Mouse (Mus musculus): ENCODE measurements at regions not wholly inside any gene's neighbourhood (a gene's known extent, or its start where the extent isn't known, plus 50 kb on each side); places are given as distances from the start of the nearest gene placed in this dataset.

GRCm38 (mm10) chr16:9362116-9362515, 532.2 kb downstream of the 1810013L24Rik start:
- Histone ChIP-seq H3K36me3 (replicated peaks; ENCODE audit: control insufficient read depth, insufficient read depth, low read depth, low read length) (no peaks in the 10 kb centered on the region), H3K4me3 (ENCODE audit: low read depth, low read length) (no peak overlapping the region), H3K9me3 (replicated peaks; ENCODE audit: control insufficient read depth, low read length) (no peaks in the 10 kb centered on the region), H3K4me1 (ENCODE audit: control insufficient read depth, insufficient read depth, low read length) (no peaks in the 10 kb centered on the region), H3K9ac (replicated peaks; ENCODE audit: low read length) (no peak overlapping the region), H3K27ac (replicated peaks; ENCODE audit: low read depth, low read length) (no peak overlapping the region), H3K4me2 (ENCODE audit: low read depth, low read length) (no peak overlapping the region), H3K27me3 (ENCODE audit: control insufficient read depth, insufficient read depth, low read length) (no peaks in the 10 kb centered on the region)
- no peak for DNase-seq (ENCODE audit: low spot score)
- WGBS, result 44% methylated on average over 11 of the region's 11 CpGs
- no peak for ATAC-seq (replicated peaks; ENCODE audit: insufficient number of reproducible peaks, low FRiP score, low TSS enrichment, low read depth)

- DNase-seq (ENCODE audit: low spot score), result no peak
- Histone ChIP-seq H3K4me2 (ENCODE audit: low read depth, low read length) (no peak overlapping the region), H3K4me3 (ENCODE audit: low read depth, low read length) (no peak overlapping the region), H3K4me1 (ENCODE audit: control insufficient read depth, insufficient read depth, low read length) (no peaks in the 10 kb centered on the region), H3K27me3 (ENCODE audit: control insufficient read depth, insufficient read depth, low read length) (no peaks in the 10 kb centered on the region), H3K9ac (replicated peaks; ENCODE audit: low read length) (no peak overlapping the region), H3K36me3 (replicated peaks; ENCODE audit: control insufficient read depth, insufficient read depth, low read depth, low read length) (no peaks in the 10 kb centered on the region), H3K27ac (replicated peaks; ENCODE audit: low read depth, low read length) (no peak overlapping the region), H3K9me3 (replicated peaks; ENCODE audit: control insufficient read depth, low read length) (no peaks in the 10 kb centered on the region)
- 76% methylated on average over 2 of the region's 2 CpGs for WGBS
- no peak for ATAC-seq (replicated peaks; ENCODE audit: insufficient number of reproducible peaks, low FRiP score, low TSS enrichment, low read depth)
Observed at GRCm38 (mm10) chr16:9364105-9364504, 534.2 kb downstream of the 1810013L24Rik start.

- WGBS, result 59% methylated on average over 1 of the region's 1 CpGs
- Histone ChIP-seq H3K27ac (replicated peaks; ENCODE audit: low read depth, low read length) (no peak overlapping the region), H3K9me3 (replicated peaks; ENCODE audit: control insufficient read depth, low read length) (no peaks in the 10 kb centered on the region), H3K4me2 (ENCODE audit: low read depth, low read length) (no peak overlapping the region), H3K9ac (replicated peaks; ENCODE audit: low read length) (no peak overlapping the region), H3K27me3 (ENCODE audit: control insufficient read depth, insufficient read depth, low read length) (no peaks in the 10 kb centered on the region), H3K4me1 (ENCODE audit: control insufficient read depth, insufficient read depth, low read length) (no peaks in the 10 kb centered on the region), H3K4me3 (ENCODE audit: low read depth, low read length) (no peak overlapping the region), H3K36me3 (replicated peaks; ENCODE audit: control insufficient read depth, insufficient read depth, low read depth, low read length) (no peaks in the 10 kb centered on the region)
- no peak for ATAC-seq (replicated peaks; ENCODE audit: insufficient number of reproducible peaks, low FRiP score, low TSS enrichment, low read depth)
- DNase-seq (ENCODE audit: low spot score), result no peak
Observed at GRCm38 (mm10) chr16:9390986-9391385, 561.1 kb downstream of the 1810013L24Rik start.

- ATAC-seq (replicated peaks; ENCODE audit: insufficient number of reproducible peaks, low FRiP score, low TSS enrichment, low read depth) (no peak), DNase-seq (ENCODE audit: low spot score) (no peak)
- Histone ChIP-seq H3K9ac (replicated peaks; ENCODE audit: low read length) (no peak overlapping the region), H3K4me2 (ENCODE audit: low read depth, low read length) (no peak overlapping the region), H3K36me3 (replicated peaks; ENCODE audit: control insufficient read depth, insufficient read depth, low read depth, low read length) (no peaks in the 10 kb centered on the region), H3K4me3 (ENCODE audit: low read depth, low read length) (no peak overlapping the region), H3K27ac (replicated peaks; ENCODE audit: low read depth, low read length) (no peak overlapping the region), H3K27me3 (ENCODE audit: control insufficient read depth, insufficient read depth, low read length) (no peaks in the 10 kb centered on the region), H3K4me1 (ENCODE audit: control insufficient read depth, insufficient read depth, low read length) (no peaks in the 10 kb centered on the region), H3K9me3 (replicated peaks; ENCODE audit: control insufficient read depth, low read length) (no peaks in the 10 kb centered on the region)
- WGBS, result 80% methylated on average over 5 of the region's 5 CpGs
Observed at GRCm38 (mm10) chr16:9404736-9405135, 574.8 kb downstream of the 1810013L24Rik start.

- Histone ChIP-seq H3K4me2 (ENCODE audit: low read depth, low read length) (no peak overlapping the region), H3K4me3 (ENCODE audit: low read depth, low read length) (no peak overlapping the region), H3K36me3 (replicated peaks; ENCODE audit: control insufficient read depth, insufficient read depth, low read depth, low read length) (no peaks in the 10 kb centered on the region), H3K27me3 (ENCODE audit: control insufficient read depth, insufficient read depth, low read length) (no peaks in the 10 kb centered on the region), H3K9me3 (replicated peaks; ENCODE audit: control insufficient read depth, low read length) (no peaks in the 10 kb centered on the region), H3K4me1 (ENCODE audit: control insufficient read depth, insufficient read depth, low read length) (no peaks in the 10 kb centered on the region), H3K9ac (replicated peaks; ENCODE audit: low read length) (no peak overlapping the region), H3K27ac (replicated peaks; ENCODE audit: low read depth, low read length) (no peak overlapping the region)
- DNase-seq (ENCODE audit: low spot score) (no peak), ATAC-seq (replicated peaks; ENCODE audit: insufficient number of reproducible peaks, low FRiP score, low TSS enrichment, low read depth) (no peak)
- 80% methylated on average over 1 of the region's 1 CpGs for WGBS
Observed at GRCm38 (mm10) chr16:9408196-9408595, 578.3 kb downstream of the 1810013L24Rik start.

- Histone ChIP-seq H3K36me3 (replicated peaks; ENCODE audit: control insufficient read depth, insufficient read depth, low read depth, low read length) (no peaks in the 10 kb centered on the region), H3K9ac (replicated peaks; ENCODE audit: low read length) (no peak overlapping the region), H3K27ac (replicated peaks; ENCODE audit: low read depth, low read length) (no peak overlapping the region), H3K4me2 (ENCODE audit: low read depth, low read length) (no peak overlapping the region), H3K27me3 (ENCODE audit: control insufficient read depth, insufficient read depth, low read length) (no peaks in the 10 kb centered on the region), H3K4me1 (ENCODE audit: control insufficient read depth, insufficient read depth, low read length) (no peaks in the 10 kb centered on the region), H3K9me3 (replicated peaks; ENCODE audit: control insufficient read depth, low read length) (no peaks in the 10 kb centered on the region), H3K4me3 (ENCODE audit: low read depth, low read length) (no peak overlapping the region)
- ATAC-seq (replicated peaks; ENCODE audit: insufficient number of reproducible peaks, low FRiP score, low TSS enrichment, low read depth) (no peak), DNase-seq (ENCODE audit: low spot score) (no peak)
Observed at GRCm38 (mm10) chr16:9430509-9430908, 564.9 kb downstream of the Grin2a start.

- 18% methylated on average over 2 of the region's 2 CpGs for WGBS
- no peaks in the 10 kb centered on the region for H3K27me3 ChIP-seq (ENCODE audit: control insufficient read depth, insufficient read depth, low read length)
- no peaks in the 10 kb centered on the region for H3K9me3 ChIP-seq (replicated peaks; ENCODE audit: control insufficient read depth, low read length)
- no peak overlapping the region for H3K4me2 ChIP-seq (ENCODE audit: low read depth, low read length)
- ATAC-seq (replicated peaks; ENCODE audit: insufficient number of reproducible peaks, low FRiP score, low TSS enrichment, low read depth), result no peak
- no peaks in the 10 kb centered on the region for H3K36me3 ChIP-seq (replicated peaks; ENCODE audit: control insufficient read depth, insufficient read depth, low read depth, low read length)
- H3K4me1 ChIP-seq (ENCODE audit: control insufficient read depth, insufficient read depth, low read length), result no peaks in the 10 kb centered on the region
- DNase-seq (ENCODE audit: low spot score), result no peak
- H3K27ac ChIP-seq (replicated peaks; ENCODE audit: low read depth, low read length), result no peak overlapping the region
- H3K9ac ChIP-seq (replicated peaks; ENCODE audit: low read length), result no peak overlapping the region
- H3K4me3 ChIP-seq (ENCODE audit: low read depth, low read length), result no peak overlapping the region
Observed at GRCm38 (mm10) chr16:9439300-9439856, 556.0 kb downstream of the Grin2a start.

GRCm38 (mm10) chr16:9439891-9440290, 555.5 kb downstream of the Grin2a start:
- no peaks in the 10 kb centered on the region for H3K27me3 ChIP-seq (ENCODE audit: control insufficient read depth, insufficient read depth, low read length)
- WGBS, result 81% methylated on average over 1 of the region's 1 CpGs
- H3K4me2 ChIP-seq (ENCODE audit: low read depth, low read length), result no peak overlapping the region
- no peaks in the 10 kb centered on the region for H3K36me3 ChIP-seq (replicated peaks; ENCODE audit: control insufficient read depth, insufficient read depth, low read depth, low read length)
- DNase-seq (ENCODE audit: low spot score) (no peak), ATAC-seq (replicated peaks; ENCODE audit: insufficient number of reproducible peaks, low FRiP score, low TSS enrichment, low read depth) (no peak)
- H3K4me1 ChIP-seq (ENCODE audit: control insufficient read depth, insufficient read depth, low read length), result no peaks in the 10 kb centered on the region
- H3K4me3 ChIP-seq (ENCODE audit: low read depth, low read length), result no peak overlapping the region
- H3K9me3 ChIP-seq (replicated peaks; ENCODE audit: control insufficient read depth, low read length), result no peaks in the 10 kb centered on the region
- H3K9ac ChIP-seq (replicated peaks; ENCODE audit: low read length), result no peak overlapping the region
- H3K27ac ChIP-seq (replicated peaks; ENCODE audit: low read depth, low read length), result no peak overlapping the region
